Mouse (Mus musculus): ENCODE measurements around the gene Gosr1.

The Gosr1 gene

DNA sequence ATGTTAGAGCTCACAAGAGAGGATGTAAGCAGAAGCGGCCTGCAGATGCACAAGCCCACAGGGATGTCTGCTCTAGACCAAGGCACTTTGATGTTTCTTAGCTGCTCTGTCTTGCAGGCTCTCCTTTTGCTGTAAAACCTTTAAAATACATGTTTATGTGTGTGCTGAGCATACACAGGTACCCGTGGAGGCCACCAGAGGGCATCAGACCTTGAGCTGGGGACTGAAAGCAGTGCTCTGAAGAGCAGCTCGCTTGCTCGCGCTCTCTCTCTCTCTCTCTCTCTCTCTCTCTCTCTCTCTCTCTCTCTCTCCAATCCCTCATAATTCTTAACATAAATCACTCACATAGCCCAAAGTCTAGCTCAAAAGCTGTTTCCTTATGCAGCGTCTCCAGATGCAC, 24.3 kb downstream of the Gosr1 start:
- intact Hi-C loops (cut with DNase I): no loop called here

DNA sequence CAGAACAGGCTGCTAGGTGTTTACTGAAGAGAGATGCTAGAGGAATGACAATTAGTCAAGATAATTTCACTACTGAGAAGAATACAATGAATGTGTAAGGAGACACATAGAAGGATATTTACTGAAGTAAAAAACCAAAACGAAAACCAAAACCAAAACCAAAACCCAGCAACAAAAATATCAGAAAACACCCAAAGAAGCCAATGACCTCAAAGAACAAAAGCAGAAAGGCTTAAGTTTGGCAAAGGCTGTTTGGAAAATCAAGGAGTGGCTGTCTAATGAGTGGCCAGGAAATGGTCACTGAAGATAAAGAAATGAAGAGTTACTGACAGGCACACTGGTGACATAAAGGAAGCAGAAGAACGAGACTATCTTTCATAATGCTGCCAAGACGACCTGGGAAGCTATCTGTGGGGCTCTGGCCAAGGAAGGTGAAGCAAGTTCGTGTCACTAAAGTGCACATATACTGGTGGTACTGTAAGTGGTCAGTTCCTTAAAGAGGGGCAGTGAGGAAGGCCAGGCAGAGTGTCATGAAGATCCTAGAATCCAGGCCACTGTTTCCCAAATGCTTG, 27.5 kb downstream of the Gosr1 start:
- intact Hi-C loops (cut with DNase I): no loop called here

- intact Hi-C loops (cut with DNase I): no loop called here
These were observed 28.8 kb downstream of the Gosr1 start for GRCm38 (mm10) chr11:76734560-76734959.

- intact Hi-C loops (cut with DNase I): no loop called here
These were observed 32.7 kb downstream of the Gosr1 start for GRCm38 (mm10) chr11:76730650-76731049.

DNA sequence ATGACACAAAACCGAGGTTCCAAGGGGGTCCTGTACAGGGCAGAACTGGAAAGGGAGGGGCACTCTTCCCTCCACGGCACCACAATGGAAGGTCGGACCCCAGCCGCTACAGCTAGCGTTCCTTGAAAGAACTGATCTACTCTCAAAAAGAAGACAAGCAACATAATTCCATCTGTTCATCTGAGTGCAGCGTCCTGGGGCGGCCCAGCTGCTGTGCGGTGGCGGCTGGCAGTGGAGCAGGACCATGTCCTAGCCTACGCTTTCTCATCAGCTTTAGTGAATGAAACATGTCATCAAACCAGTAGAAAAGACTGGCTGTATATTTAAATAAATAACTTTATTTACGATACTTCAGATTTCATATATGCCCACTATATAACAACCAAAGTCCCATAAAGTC, 35.3 kb downstream of the Gosr1 start:
- intact Hi-C loops (cut with DNase I): no loop called here

DNA sequence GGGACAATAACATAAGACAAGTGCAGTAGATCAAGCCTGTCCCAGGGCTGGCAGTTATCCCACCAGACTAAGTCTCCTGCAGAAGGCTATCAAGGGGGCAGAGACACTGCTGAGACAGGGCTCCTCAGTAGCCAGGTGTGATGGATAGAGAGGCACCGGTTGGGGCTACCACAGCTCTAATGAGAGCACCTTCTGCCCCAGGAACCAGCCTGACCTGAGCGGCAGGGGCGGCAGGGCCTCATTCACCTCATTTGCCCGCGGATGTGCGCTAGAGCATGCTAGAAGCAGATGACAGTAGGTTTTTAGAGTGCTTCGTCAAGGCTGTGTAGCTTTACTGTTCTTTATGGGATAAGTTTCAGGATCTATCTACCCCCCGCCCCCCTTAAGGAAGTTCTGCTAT, 39.5 kb downstream of the Gosr1 start:
- intact Hi-C loops (cut with DNase I): no loop called here

GRCm38 (mm10) chr11:76717000-76717399, 46.4 kb downstream of the Gosr1 start:
- intact Hi-C loops (cut with DNase I): no loop called here

DNA sequence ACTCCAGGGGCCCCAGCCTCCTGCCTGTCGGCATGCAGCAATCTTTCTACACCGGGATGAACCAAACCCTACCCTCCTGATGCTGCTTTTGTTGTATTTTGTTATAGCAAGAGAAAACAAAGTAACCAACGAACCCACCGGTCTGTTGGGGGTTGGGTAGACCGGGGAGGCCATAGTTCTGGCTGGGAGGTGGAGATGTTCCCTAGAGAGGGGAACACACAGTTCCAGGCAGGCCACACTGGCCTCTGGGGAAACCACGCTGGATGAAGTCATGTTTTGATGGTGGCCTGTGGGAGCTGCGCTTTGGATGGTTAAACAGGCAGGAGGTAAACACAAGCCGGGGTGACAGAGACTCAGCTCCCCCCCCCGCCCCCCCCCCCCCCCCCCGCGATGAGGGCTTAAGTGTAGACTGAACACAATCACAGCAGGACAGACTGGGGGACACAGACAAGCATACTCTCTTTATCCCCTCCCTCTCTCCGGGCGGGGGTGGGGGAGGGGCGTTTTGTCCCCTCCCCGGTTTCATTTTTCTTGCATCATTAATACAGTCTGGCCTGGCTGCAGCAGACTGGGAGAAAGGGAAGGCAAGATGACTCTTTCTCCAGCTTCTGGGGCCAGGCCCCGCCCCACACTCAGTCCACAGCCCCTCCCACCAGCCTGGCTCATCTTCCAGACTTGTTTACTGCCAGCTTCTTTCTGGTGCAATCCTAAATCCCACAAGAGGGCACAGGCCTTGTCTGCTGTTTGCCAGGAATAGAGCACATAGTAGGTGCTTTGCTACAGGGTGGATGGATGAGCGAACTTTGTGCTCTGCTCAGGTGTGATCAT, 53.5 kb downstream of the Gosr1 start:
- intact Hi-C loops (cut with DNase I): no loop called here

- intact Hi-C loops (cut with DNase I): no loop called here
These were observed 54.5 kb downstream of the Gosr1 start for GRCm38 (mm10) chr11:76708881-76709280.

GRCm38 (mm10) chr11:76708066-76708465, 55.3 kb downstream of the Gosr1 start:
- intact Hi-C loops (cut with DNase I): no loop called here

- intact Hi-C loops (cut with DNase I): no loop called here
These were observed 55.7 kb downstream of the Gosr1 start for GRCm38 (mm10) chr11:76707656-76708055.

DNA sequence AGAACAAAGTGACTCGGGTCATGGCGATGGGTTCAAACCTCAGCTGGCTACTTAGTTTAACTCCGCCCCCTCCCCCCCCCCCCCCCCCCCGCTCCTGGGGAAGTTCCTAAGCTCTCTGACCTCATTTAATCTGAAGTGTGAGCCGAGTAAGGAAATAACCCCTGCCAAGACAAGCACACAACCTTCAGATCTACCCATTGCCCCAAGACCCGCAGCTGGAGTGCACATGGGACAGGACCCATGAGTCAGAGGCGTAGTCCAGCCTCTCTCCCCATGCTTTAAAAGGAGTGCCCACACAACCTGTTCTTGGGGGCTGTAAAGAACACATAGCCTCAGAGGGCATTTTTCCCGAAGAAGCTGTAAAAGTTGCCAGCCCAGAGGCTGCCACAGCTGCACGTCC, 63.8 kb downstream of the Gosr1 start:
- intact Hi-C loops (cut with DNase I): no loop called here

DNA sequence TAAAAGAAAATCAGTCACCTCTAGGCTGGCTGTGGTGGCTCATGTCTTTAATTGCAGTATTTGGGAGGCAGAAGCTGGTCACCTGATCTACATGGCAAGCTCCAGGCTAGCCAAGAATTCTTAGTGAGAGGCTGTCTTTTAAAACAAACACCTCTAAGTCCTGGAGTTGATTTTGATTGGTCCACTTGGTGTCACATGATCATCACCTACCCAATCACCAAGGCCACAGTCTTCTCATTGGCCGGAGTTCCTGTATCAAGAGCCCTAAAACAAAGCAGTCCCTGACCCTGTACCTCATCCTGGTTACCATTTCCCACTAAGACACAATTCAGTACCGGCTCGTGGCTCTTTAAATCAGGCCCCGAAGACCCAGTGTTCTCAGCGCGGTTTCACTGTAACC, 67.6 kb downstream of the Gosr1 start:
- intact Hi-C loops (cut with DNase I): no loop called here

GRCm38 (mm10) chr11:76692096-76692495, 71.3 kb downstream of the Gosr1 start:
- intact Hi-C loops (cut with DNase I): no loop called here

- intact Hi-C loops (cut with DNase I): no loop called here
These were observed 77.8 kb downstream of the Gosr1 start for GRCm38 (mm10) chr11:76685604-76686003.

DNA sequence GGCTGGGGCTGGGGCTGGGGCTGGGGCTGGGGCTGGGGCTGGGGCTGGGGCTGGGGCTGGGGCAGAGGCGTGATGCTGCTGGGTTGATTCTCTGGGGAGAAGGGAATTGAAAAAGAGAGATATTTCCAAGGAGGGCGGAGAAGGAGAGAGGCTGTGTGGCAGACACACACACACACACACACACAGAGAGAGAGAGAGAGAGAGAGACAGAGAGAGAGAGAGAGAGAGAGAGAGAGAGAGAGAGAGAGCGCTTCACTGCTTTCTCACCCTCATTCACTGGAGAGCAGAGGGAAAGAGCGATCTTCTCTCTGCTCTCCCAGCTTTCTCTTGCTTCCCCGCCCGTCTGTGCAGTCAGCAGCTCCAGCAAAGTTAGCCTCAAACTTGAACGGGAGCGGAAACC, 83.9 kb downstream of the Gosr1 start, which contains the start of gene Trarg1:
Gene Trarg1 (plus strand): TSS at position 301 of the 400 bp plus-strand sequence.
- intact Hi-C loops (cut with DNase I): loop anchor here (5.0 to 10.0 kb wide), 2 partner anchors 68 to 215 kb away; no protein-coding TSS in a partner anchor

Measured in adrenal gland (tissue).